Mouse (Mus musculus) v-Abl transformed pro-B cells (cell line): ENCODE results near the gene Pdp2.

Experiments used
- in situ Hi-C, 2 experiments: fragments of 400-800 bp; cut with MboI; formaldehyde crosslinking; loops; one replicate each; pipeline ENCODE4 v1.15.1; 2025; ENCODE audit not compliant: unreplicated experiment in 2 of 2

Pdp2 gene

GRCm38 (mm10) chr8:104594611-104595362 lies 3.5 kb downstream of the Pdp2 start:
- in situ Hi-C loops, result loop anchor here in 1 of 2 experiments (5.0 kb wide), 1 partner anchor 48 kb away; the partner anchor contains the start of gene Ciao2b

GRCm38 (mm10) chr8:104595773-104596536 lies 4.7 kb downstream of the Pdp2 start:
- in situ Hi-C loops, result no loop called here

GRCm38 (mm10) chr8:104597656-104598055 lies 6.4 kb downstream of the Pdp2 start:
- in situ Hi-C loops, result no loop called here

GRCm38 (mm10) chr8:104598496-104598895 lies 7.2 kb downstream of the Pdp2 start:
- in situ Hi-C loops, result no loop called here

GRCm38 (mm10) chr8:104601386-104601785 lies 10.1 kb downstream of the Pdp2 start:
- in situ Hi-C loops, result loop anchor here in 1 of 2 experiments (5.0 to 10.0 kb wide), 3 partner anchors 41 to 423 kb away; partner anchors contain the start of gene Ciao2b

- in situ Hi-C loops, result loop anchor here in 1 of 2 experiments (5.0 to 10.0 kb wide), 3 partner anchors 40 to 423 kb away; partner anchors contain the start of gene Ciao2b
Observed at GRCm38 (mm10) chr8:104601941-104602371, 10.7 kb downstream of the Pdp2 start.

- in situ Hi-C loops, result loop anchor here in 1 of 2 experiments (5.0 to 10.0 kb wide), 3 partner anchors 40 to 422 kb away; partner anchors contain the start of gene Ciao2b
Observed at GRCm38 (mm10) chr8:104602468-104603244, 11.4 kb downstream of the Pdp2 start.

GRCm38 (mm10) chr8:104603245-104603593 lies 12.0 kb downstream of the Pdp2 start:
- in situ Hi-C loops, result loop anchor here in 1 of 2 experiments (5.0 to 10.0 kb wide), 3 partner anchors 39 to 422 kb away; partner anchors contain the start of gene Ciao2b

- in situ Hi-C loops, result loop anchor here in 1 of 2 experiments (10.0 kb wide), 2 partner anchors 138 to 418 kb away; no protein-coding TSS in a partner anchor
Observed at GRCm38 (mm10) chr8:104606329-104606728, 15.1 kb downstream of the Pdp2 start.

GRCm38 (mm10) chr8:104607944-104608343 lies 16.7 kb downstream of the Pdp2 start:
- in situ Hi-C loops, result loop anchor here in 1 of 2 experiments (10.0 kb wide), 2 partner anchors 137 to 417 kb away; no protein-coding TSS in a partner anchor

- in situ Hi-C loops, result loop anchor here in 1 of 2 experiments (10.0 kb wide), 2 partner anchors 136 to 416 kb away; no protein-coding TSS in a partner anchor
Observed at GRCm38 (mm10) chr8:104609222-104609621, 18.0 kb downstream of the Pdp2 start.

- in situ Hi-C loops, result loop anchor here in 1 of 2 experiments (10.0 kb wide), 1 partner anchor 495 kb away; no protein-coding TSS in a partner anchor
Observed at GRCm38 (mm10) chr8:104610185-104610766, 19.0 kb downstream of the Pdp2 start.

GRCm38 (mm10) chr8:104611613-104612012 lies 20.4 kb downstream of the Pdp2 start:
- in situ Hi-C loops, result loop anchor here in 1 of 2 experiments (10.0 kb wide), 1 partner anchor 493 kb away; no protein-coding TSS in a partner anchor

- in situ Hi-C loops, result loop anchor here in 1 of 2 experiments (10.0 kb wide), 1 partner anchor 492 kb away; no protein-coding TSS in a partner anchor
Observed at GRCm38 (mm10) chr8:104613119-104613518, 21.9 kb downstream of the Pdp2 start.

GRCm38 (mm10) chr8:104620765-104621164 lies 29.5 kb downstream of the Pdp2 start:
- in situ Hi-C loops, result no loop called here

- in situ Hi-C loops, result no loop called here
Observed at GRCm38 (mm10) chr8:104624161-104624560, 32.9 kb downstream of the Pdp2 start, which contains the start of gene Cdh16. Gene Cdh16 (minus strand): TSS chr8:104624396.

GRCm38 (mm10) chr8:104627065-104627740 lies 36.0 kb downstream of the Pdp2 start:
- in situ Hi-C loops, result no loop called here

- in situ Hi-C loops, result no loop called here
Observed at GRCm38 (mm10) chr8:104628402-104628801, 37.2 kb downstream of the Pdp2 start.
